In genomic region chr17:80698191-80698901, GRCm38 (mm10) we compare ENCODE assay signal across 13 mouse cellular contexts. TPM values are rescaled to one million over a fixed set of nuclear protein-coding genes. Genes with fewer than 3 reads are reported as not detected.
DNase-seq lines count a peak whose midpoint lies in the region; ATAC-seq and TF ChIP-seq lines count a peak whose summit lies in the region.
"Had no signal": no experiment of that assay in that cellular context is flagged by ENCODE, and none has a peak within 500 bp of the region (broad histone marks: within the 10 kb centered on the region; RNA-seq: fewer than 3 reads in every experiment).

No protein-coding gene starts in this region.

- H3K27me3 ChIP-seq in heart, embryonic 14.5 days (ENCODE audit: control insufficient read depth, insufficient read depth, low read length), result no peaks in the 10 kb centered on the region
- H3K27me3 ChIP-seq in midbrain, embryonic 14.5 days (ENCODE audit: control insufficient read depth, insufficient read depth, low read length), result no peaks in the 10 kb centered on the region
- no peaks in the 10 kb centered on the region for H3K27me3 ChIP-seq in midbrain, embryonic 16.5 days (ENCODE audit: control insufficient read depth, insufficient read depth, low read depth, low read length)
- H3K27me3 ChIP-seq in hindbrain, embryonic 11.5 days (ENCODE audit: control insufficient read depth, insufficient read depth, low read length), result no peaks in the 10 kb centered on the region
- no peaks in the 10 kb centered on the region for H3K27me3 ChIP-seq in neural tube, embryonic 15.5 days (replicated peaks)
- no peaks in the 10 kb centered on the region for H3K27me3 ChIP-seq in kidney, adult 2 months (replicated peaks; ENCODE audit: control insufficient read depth, insufficient read depth, low read length)
- H3K27me3 ChIP-seq: embryonic facial prominence, embryonic 15.5 days had no signal

- no peak for TF ChIP-seq POLR2A in kidney, adult 2 months (IDR thresholded peaks at IDR 0.05; ENCODE audit: low read depth, low read length)

- TF ChIP-seq CTCF in kidney, adult 2 months (conservative IDR thresholded peaks at IDR 0.05; ENCODE audit: insufficient read depth, insufficient read length, low read depth, low read length), result no peak

- H3K9ac ChIP-seq in heart, embryonic 14.5 days (ENCODE audit: low read length), result peak overlapping the region; percentile 27; the same call in 1 of the 2 replicates
- H3K9ac ChIP-seq in midbrain, embryonic 14.5 days (replicated peaks; ENCODE audit: low read length), result no peak overlapping the region
- no peak overlapping the region for H3K9ac ChIP-seq in midbrain, embryonic 16.5 days (ENCODE audit: low read depth, low read length)
- H3K9ac ChIP-seq in hindbrain, embryonic 11.5 days (ENCODE audit: low read depth, low read length), result no peak overlapping the region
- no peak overlapping the region for H3K9ac ChIP-seq in neural tube, embryonic 15.5 days (replicated peaks)
- H3K9ac ChIP-seq: embryonic facial prominence, embryonic 15.5 days had no signal

- no peak for DNase-seq in heart, adult 18-20 months
- no peak for DNase-seq in midbrain, embryonic 14.5 days
- DNase-seq in hindbrain, embryonic 11.5 days (ENCODE audit: low spot score), result no peak
- no peak for DNase-seq in kidney, adult 2 months
- DNase-seq in kidney, postnatal 10 days, result no peak
- DNase-seq: cerebellum, adult 11 months; gastrocnemius, postnatal 25 days; liver had no signal

- no peak overlapping the region for H3K4me2 ChIP-seq in heart, embryonic 14.5 days (ENCODE audit: low read length)
- H3K4me2 ChIP-seq in midbrain, embryonic 14.5 days (ENCODE audit: low read length), result no peak overlapping the region
- no peak overlapping the region for H3K4me2 ChIP-seq in midbrain, embryonic 16.5 days (ENCODE audit: low read length)
- no peak overlapping the region for H3K4me2 ChIP-seq in hindbrain, embryonic 11.5 days (replicated peaks; ENCODE audit: low read depth, low read length)
- H3K4me2 ChIP-seq in neural tube, embryonic 15.5 days, result no peak overlapping the region
- H3K4me2 ChIP-seq: embryonic facial prominence, embryonic 15.5 days had no signal

- no peak overlapping the region for H3K27ac ChIP-seq in heart, embryonic 14.5 days (replicated peaks in 1 of 2; ENCODE audit: control insufficient read depth in 1 of 2, insufficient read depth in 1 of 2, low read depth in 2 of 2, low read length in 2 of 2)
- H3K27ac ChIP-seq in midbrain, embryonic 14.5 days (replicated peaks; ENCODE audit: low read depth, low read length), result peak overlapping the region; percentile 32; the same call in 1 of the 2 replicates
- H3K27ac ChIP-seq in midbrain, embryonic 16.5 days (ENCODE audit: low read length), result no peak overlapping the region
- H3K27ac ChIP-seq in hindbrain, embryonic 11.5 days (ENCODE audit: low read depth, low read length), result peak overlapping the region; percentile 27; the same call in 1 of the 2 replicates
- peak overlapping the region; percentile 48 for H3K27ac ChIP-seq in neural tube, embryonic 15.5 days (replicated peaks)
- H3K27ac ChIP-seq in kidney, adult 2 months (ENCODE audit: insufficient read depth, low read depth, low read length), result no peak overlapping the region
- H3K27ac ChIP-seq: embryonic facial prominence, embryonic 15.5 days had no signal

- no peaks in the 10 kb centered on the region for H3K36me3 ChIP-seq in heart, embryonic 14.5 days (ENCODE audit: control insufficient read depth, insufficient read depth, low read length)
- H3K36me3 ChIP-seq in midbrain, embryonic 14.5 days (ENCODE audit: control insufficient read depth, insufficient read depth, low read length), result no peaks in the 10 kb centered on the region
- H3K36me3 ChIP-seq in midbrain, embryonic 16.5 days (ENCODE audit: control insufficient read depth, insufficient read depth, low read length), result no peaks in the 10 kb centered on the region
- no peaks in the 10 kb centered on the region for H3K36me3 ChIP-seq in hindbrain, embryonic 11.5 days (ENCODE audit: control insufficient read depth, insufficient read depth, low read length)
- H3K36me3 ChIP-seq in neural tube, embryonic 15.5 days, result no peaks in the 10 kb centered on the region
- no peaks in the 10 kb centered on the region for H3K36me3 ChIP-seq in kidney, adult 2 months (ENCODE audit: control insufficient read depth, insufficient read depth, low read length)
- H3K36me3 ChIP-seq: embryonic facial prominence, embryonic 15.5 days; G1E had no signal

- H3K9me3 ChIP-seq in heart, embryonic 14.5 days (ENCODE audit: control insufficient read depth, low read length), result no peaks in the 10 kb centered on the region
- no peaks in the 10 kb centered on the region for H3K9me3 ChIP-seq in midbrain, embryonic 14.5 days (ENCODE audit: control insufficient read depth, low read length)
- H3K9me3 ChIP-seq in midbrain, embryonic 16.5 days (replicated peaks; ENCODE audit: control insufficient read depth, low read length, poor library complexity, severe bottlenecking), result no peaks in the 10 kb centered on the region
- H3K9me3 ChIP-seq in hindbrain, embryonic 11.5 days (ENCODE audit: control insufficient read depth, low read length), result no peaks in the 10 kb centered on the region
- no peaks in the 10 kb centered on the region for H3K9me3 ChIP-seq in neural tube, embryonic 15.5 days (replicated peaks)
- H3K9me3 ChIP-seq: embryonic facial prominence, embryonic 15.5 days had no signal

- peaks cover 27 to 57% of the 10 kb centered on the region in 2 experiments for H3K4me1 ChIP-seq in heart, embryonic 14.5 days (ENCODE audit: control insufficient read depth in 2 of 2, insufficient read depth in 2 of 2, low read length in 2 of 2)
- peaks cover 9% of the 10 kb centered on the region for H3K4me1 ChIP-seq in midbrain, embryonic 14.5 days (ENCODE audit: control insufficient read depth, insufficient read depth, low read length)
- peaks cover 17% of the 10 kb centered on the region for H3K4me1 ChIP-seq in midbrain, embryonic 16.5 days (ENCODE audit: control insufficient read depth, insufficient read depth, low read length)
- peaks cover 2% of the 10 kb centered on the region; the same call in 1 of the 2 replicates for H3K4me1 ChIP-seq in hindbrain, embryonic 11.5 days (replicated peaks; ENCODE audit: control insufficient read depth, insufficient read depth, low read length)
- H3K4me1 ChIP-seq in neural tube, embryonic 15.5 days, result peaks cover 32% of the 10 kb centered on the region
- H3K4me1 ChIP-seq in kidney, adult 2 months (ENCODE audit: control insufficient read depth, insufficient read depth, low read length), result peaks cover 12% of the 10 kb centered on the region

- no peak for ATAC-seq in heart, embryonic 14.5 days (ENCODE audit: insufficient number of reproducible peaks, insufficient read depth, low FRiP score, low read depth)
- no peak for ATAC-seq in midbrain, embryonic 14.5 days (ENCODE audit: low FRiP score, low TSS enrichment)
- ATAC-seq in midbrain, embryonic 16.5 days, result no peak
- ATAC-seq in hindbrain, embryonic 11.5 days (ENCODE audit: low FRiP score), result no peak
- no peak for ATAC-seq in neural tube, embryonic 15.5 days (ENCODE audit: low FRiP score)

- WGBS in heart, embryonic 14.5 days, result 46% methylated on average over 12 of the region's 12 CpGs
- 66% methylated on average over 12 of the region's 12 CpGs for WGBS in midbrain, embryonic 14.5 days
- WGBS in midbrain, embryonic 16.5 days, result 60% methylated on average over 12 of the region's 12 CpGs
- WGBS in hindbrain, embryonic 11.5 days, result 73% methylated on average over 12 of the region's 12 CpGs
- 62% methylated on average over 12 of the region's 12 CpGs for WGBS in neural tube, embryonic 15.5 days
- 37% methylated on average over 12 of the region's 12 CpGs for WGBS in kidney, adult 2 months

- H3K4me3 ChIP-seq in heart, embryonic 14.5 days (ENCODE audit: control insufficient read depth in 1 of 2, insufficient read depth in 1 of 2, low read depth in 1 of 2, low read length in 2 of 2), result no peak overlapping the region
- no peak overlapping the region for H3K4me3 ChIP-seq in midbrain, embryonic 14.5 days (replicated peaks; ENCODE audit: low read depth, low read length)
- no peak overlapping the region for H3K4me3 ChIP-seq in midbrain, embryonic 16.5 days (ENCODE audit: low read depth, low read length)
- no peak overlapping the region for H3K4me3 ChIP-seq in hindbrain, embryonic 11.5 days (ENCODE audit: low read depth, low read length)
- H3K4me3 ChIP-seq in neural tube, embryonic 15.5 days (replicated peaks), result no peak overlapping the region
- no peak overlapping the region for H3K4me3 ChIP-seq in kidney, adult 2 months (ENCODE audit: insufficient read depth, low read depth, low read length)
- H3K4me3 ChIP-seq: embryonic facial prominence, embryonic 15.5 days had no signal

RNA-seq across cellular contexts. Expression of gene Map4k3, which starts 29.9 kb away (rescaled TPM):
- 29.1 and 29.6 TPM in 2 replicates for polyA plus RNA-seq in heart, embryonic 14.5 days (2014; fragmentation: Nextera tagmentation; extraction: Ambion mirVana)
- 10 to 100 TPM; 22.1 to 24.5 TPM for total RNA-seq in heart, adult 18-20 months (2021)
- 32.1 and 39.7 TPM in 2 replicates for polyA plus RNA-seq in midbrain, embryonic 14.5 days (2014; fragmentation: Nextera tagmentation; extraction: Ambion mirVana)
- polyA plus RNA-seq in midbrain, embryonic 16.5 days (2015; fragmentation: Nextera tagmentation; extraction: Ambion mirVana), result 21.2 and 26.3 TPM in 2 replicates
- 27.5 and 31.9 TPM in 2 replicates for polyA plus RNA-seq in hindbrain, embryonic 11.5 days (2014; fragmentation: Nextera tagmentation; extraction: Ambion mirVana)
- 22.0 and 22.3 TPM in 2 replicates for polyA plus RNA-seq in neural tube, embryonic 15.5 days (2015; fragmentation: Nextera tagmentation; extraction: Ambion mirVana)
- polyA plus RNA-seq in kidney, adult 2 months (2012; rRNA removed), result 16.4 and 19.4 TPM in 2 replicates
- polyA plus RNA-seq: G1E had no signal

Comparison
In these comparisons a context has a peak if more than half of its experiments do, and no peak if none do; other contexts are left out.
1. H3K27ac ChIP-seq: peak in midbrain, embryonic 14.5 days (single experiment), hindbrain, embryonic 11.5 days (single experiment) and neural tube, embryonic 15.5 days (single experiment); none in heart, embryonic 14.5 days (0 of 2), midbrain, embryonic 16.5 days (single experiment) and kidney, adult 2 months (single experiment).